Mouse (Mus musculus) urinary bladder, adult 18-20 months (tissue): ENCODE measurements at regions not wholly inside any gene's neighbourhood (a gene's known extent, or its start where the extent isn't known, plus 50 kb on each side); places are given as distances from the start of the nearest gene placed in this dataset.

ENCODE experiments used
- DNase-seq, 2 experiments: peaks; one replicate each; pipeline ENCODE4 v3.0.0; 2022; ENCODE audit warnings: low spot score in 2 of 2, mixed read lengths in 2 of 2

DNA sequence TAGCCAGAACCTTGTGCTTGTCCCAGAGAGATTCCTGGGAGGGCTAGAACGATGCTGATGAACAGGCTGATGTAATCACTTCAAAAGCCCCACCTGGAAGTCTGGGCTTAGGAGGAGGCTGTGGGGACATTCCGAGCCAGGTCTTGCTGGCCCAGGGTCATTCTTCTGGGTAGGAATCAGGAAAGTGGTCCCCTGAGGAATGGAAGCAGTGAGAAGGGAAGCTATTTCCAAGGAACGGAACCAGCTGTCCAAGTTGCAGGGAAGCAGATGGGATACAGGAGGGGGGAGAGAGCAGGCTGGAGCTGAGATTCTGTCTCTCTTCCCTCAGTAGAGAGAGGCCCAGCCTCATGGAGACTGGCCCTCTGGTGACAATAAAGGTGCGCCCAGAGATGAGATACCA, 243.9 kb downstream of the Tcf7l2 start:
- DNase-seq, result no peak

- DNase-seq, result no peak
These were observed 250.4 kb downstream of the Tcf7l2 start for GRCm38 (mm10) chr19:55991791-55992726.

DNA sequence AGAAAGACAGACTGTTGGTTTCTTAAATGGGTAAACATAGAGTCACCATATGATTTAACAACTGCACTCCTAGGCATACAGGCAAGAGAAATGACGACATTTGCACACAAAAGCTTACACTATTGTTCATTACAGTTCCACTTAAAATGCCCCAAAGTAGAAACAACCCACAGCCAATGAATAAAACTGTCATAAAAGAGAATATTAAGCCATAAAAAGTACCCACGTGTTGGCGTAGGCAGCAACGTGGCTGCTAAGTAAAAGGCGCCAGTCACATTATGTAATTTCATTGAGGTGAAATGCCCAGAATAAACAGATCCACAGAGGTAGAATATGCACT, 251.1 kb downstream of the Tcf7l2 start:
- no peak for DNase-seq

DNA sequence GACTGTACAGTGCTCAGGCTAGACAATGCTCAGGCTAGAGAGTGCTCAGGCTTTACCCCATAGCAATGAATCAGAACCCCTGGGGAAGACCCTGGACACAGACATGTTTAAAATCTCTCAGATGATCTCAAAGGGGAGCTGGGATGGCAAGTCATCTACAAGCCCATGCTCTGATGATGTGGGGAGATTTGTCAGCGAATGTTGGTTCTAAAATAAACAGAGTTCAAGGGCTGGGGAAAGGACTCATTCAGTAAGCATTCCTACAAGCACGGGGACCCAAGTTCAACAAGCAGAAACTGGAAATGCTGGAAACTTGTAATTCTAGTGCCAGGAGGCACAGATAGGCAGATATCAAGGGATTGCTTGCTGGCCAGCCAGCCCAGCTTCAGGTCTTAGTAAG, 254.1 kb downstream of the Tcf7l2 start:
- DNase-seq, result no peak

- no peak for DNase-seq
These were observed 257.0 kb downstream of the Tcf7l2 start for GRCm38 (mm10) chr19:55998454-55999180.

DNA sequence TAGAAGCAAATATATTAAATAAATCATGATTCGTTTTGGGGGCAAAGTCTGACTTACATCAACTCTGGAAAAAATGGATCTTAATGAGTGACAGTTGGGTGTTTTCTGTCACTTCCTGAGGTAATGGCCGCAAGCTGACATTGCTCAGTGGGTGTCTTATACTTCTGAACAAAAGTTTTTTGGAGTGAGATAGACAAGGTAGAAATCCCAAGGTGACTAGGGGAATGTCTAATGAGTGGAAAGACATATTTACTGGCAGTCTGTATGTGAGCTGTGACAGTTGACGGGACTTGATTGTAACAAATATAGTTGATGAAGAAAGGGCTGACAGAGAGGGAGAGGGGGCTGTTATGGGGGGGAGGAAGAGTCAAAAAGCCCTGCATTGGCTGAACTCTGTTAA, 257.8 kb downstream of the Tcf7l2 start:
- no peak for DNase-seq

- no peak for DNase-seq
These were observed 259.8 kb downstream of the Tcf7l2 start for GRCm38 (mm10) chr19:56001428-56001827.

DNA sequence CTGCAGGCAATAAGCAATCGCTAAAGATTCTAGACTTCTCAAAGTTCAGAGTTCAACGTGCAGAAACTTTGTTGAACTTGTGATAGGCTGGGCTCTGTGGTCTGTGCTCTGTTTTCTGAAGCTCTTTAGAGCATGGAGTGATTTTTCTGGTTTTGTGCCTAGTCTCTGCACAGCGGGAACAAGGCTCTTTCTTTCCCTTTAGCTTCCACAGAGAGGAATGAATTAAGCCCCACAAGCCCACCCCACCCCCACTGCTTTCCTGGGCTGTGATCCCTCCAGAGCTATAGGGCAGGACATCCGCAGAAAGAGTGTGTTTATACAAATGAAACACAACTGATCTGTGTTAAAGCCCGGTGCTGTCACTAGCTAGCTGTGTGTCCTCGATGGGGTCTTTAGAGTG, 264.3 kb downstream of the Tcf7l2 start:
- DNase-seq, result no peak

- no peak for DNase-seq
These were observed 265.8 kb downstream of the Tcf7l2 start for GRCm38 (mm10) chr19:56007433-56007832.

- no peak for DNase-seq
These were observed 269.1 kb downstream of the Tcf7l2 start for GRCm38 (mm10) chr19:56010766-56011165.

- DNase-seq, result no peak
These were observed 269.7 kb downstream of the Tcf7l2 start for GRCm38 (mm10) chr19:56011292-56011691.

DNA sequence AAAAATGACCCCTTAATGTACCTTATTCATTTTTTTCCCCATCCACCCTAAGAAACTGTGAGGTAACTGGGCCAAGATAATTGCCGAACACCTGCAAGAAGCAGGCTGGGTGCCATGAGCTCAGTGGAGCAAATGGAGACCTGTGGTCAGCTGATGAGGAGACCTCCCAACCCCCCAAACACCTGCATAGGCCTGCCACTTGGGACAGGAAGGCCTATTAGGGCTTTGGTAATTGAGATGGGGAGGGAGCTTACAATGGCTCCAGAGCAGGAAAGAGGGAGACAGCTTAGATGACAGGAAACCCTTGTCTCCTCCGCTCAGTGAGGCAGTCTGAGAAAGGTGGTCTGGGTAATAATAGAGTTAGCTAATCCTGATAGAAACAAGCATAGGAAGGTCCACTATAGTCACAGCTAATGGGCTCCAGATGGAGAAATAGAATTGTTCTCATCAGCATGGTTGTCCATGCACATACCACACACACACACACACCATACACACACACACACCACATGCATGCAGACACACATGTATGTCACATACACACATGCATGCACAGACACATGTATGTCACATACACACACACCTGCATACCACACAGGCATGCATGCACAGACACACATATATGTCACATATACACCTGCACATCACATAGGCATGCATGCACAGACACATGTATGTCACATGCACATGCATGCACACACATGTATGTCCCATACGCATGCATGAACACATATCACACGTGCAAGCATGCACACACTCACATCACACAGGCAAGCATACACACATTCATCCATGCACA, 270.2 kb upstream of the Habp2 start:
- DNase-seq, result no peak

DNA sequence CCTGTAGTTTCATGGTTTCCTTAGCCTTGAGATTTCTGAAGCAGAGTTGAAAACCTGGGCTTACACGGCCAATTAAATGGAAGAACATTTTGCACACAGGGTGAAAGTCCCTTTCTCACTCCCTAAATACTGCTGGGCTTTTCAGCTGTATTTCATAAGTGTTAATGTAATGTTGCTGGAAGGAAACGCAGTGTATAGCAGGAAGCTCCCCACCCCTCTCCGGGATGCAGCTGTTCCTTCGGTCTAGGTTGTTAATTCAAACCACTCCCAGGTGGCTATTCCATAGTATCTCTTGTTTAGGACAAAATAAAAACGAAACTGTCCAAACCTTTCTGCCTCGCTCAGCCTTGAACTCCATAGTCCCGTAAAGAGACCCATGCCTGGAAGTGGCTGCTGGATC, 269.4 kb upstream of the Habp2 start:
- no peak for DNase-seq

DNA sequence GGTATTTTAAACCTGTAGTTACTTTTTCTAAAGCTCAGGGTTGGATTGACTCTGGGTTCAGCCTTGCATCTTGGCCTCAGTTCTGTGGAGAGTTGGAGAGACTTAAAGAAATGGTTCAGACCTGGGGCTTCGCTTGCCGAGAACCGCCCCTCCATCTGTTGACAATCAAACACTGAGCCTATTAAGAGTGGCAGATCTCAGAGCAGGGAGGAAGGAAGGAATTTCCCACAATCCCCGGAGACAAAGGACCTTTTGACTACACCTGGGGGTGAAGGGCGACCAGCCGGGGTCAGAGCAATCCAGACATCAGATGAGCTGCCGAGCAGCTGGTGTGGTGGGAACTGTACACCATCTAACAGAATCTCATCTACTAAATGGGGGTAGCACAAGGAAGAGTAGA, 267.8 kb upstream of the Habp2 start:
- DNase-seq, result no peak

- DNase-seq, result no peak
These were observed 264.6 kb upstream of the Habp2 start for GRCm38 (mm10) chr19:56022348-56022747.

DNA sequence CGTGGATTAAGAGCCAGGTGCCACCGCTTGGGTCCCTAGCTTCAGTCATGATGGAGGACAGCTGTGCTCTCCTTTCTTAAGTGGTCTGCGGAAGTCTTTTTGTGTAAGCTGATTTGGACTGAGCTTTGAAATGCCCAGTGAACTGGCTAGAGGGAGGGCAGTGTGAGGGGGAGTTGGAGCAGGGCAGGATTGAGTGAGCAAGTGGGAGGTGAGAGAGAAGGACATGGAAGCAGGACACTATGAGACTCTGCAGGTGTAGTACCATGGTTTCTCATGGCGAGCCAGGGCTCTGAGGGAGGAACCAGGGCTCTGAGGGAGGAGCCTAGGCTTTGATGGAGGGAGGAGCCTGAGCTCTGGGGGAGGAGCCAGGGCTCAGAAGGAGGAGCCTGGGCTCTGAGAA, 262.3 kb upstream of the Habp2 start:
- DNase-seq, result no peak

DNA sequence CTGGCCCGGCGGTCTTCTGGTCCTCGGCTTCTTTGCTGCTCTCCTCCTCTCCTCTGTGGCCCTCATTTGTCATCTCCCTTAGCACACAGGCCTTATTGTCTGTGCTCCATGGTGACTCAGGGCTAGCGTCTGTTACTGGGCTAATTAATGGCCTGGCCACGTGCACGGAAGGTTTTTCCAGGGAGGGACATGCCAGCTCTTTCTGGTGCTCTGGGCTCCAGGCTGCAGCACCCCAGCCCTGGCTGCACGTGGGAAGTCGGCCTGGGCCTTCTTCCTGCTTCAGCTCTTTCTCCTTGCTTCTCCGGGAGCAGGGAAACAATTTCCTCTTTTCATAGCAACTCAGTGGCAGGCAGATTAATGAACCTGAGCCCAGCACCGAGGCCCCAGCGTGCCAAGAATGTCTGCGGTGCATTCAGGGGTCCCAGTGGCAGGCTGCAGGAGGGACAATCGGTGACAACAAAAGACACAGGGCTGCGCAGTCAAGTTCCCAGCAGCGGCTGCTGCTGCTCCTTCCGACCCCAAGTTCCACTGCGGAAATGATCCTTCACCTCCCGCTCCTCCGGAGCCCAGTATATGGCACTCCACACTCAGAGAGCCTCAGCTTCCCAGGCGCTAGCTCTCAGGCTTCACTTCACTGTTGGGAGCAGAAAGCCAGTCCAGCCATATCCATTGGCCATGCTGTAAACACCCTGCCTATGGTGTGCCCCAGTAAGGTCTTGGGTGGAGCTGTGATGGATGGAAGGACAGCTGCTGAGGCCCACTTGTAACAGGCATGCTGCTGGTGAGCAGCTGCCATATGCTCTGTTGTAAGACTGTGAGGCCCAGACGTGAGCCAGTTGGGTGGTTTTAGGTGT, 257.3 kb upstream of the Habp2 start:
- no peak for DNase-seq

DNA sequence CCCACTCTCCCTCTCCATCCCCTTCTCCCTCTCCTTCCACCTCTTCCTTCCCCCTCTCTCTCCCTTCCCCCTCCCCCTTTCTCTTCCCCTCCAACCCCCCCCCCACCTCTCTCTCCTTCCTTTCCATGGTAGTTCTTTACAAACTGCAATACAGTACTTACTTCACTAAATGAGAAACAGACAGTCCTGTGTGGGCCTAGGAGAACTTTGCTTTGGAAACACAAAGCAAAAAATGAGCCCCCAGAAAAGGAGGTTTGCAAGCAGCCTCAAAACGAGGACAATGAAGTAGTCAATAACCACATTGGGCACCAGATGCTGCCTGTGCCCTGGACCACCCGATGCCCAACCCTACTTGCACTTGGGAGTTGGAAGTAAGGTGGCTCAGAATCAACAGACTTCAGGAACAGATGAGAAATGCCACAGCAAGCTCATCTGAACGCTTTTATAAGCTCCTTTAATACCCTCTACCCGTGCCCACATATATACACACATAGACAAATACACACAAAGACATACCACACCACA, 256.5 kb upstream of the Habp2 start:
- DNase-seq, result no peak

- no peak for DNase-seq
These were observed 252.4 kb upstream of the Habp2 start for GRCm38 (mm10) chr19:56034552-56034951.

DNA sequence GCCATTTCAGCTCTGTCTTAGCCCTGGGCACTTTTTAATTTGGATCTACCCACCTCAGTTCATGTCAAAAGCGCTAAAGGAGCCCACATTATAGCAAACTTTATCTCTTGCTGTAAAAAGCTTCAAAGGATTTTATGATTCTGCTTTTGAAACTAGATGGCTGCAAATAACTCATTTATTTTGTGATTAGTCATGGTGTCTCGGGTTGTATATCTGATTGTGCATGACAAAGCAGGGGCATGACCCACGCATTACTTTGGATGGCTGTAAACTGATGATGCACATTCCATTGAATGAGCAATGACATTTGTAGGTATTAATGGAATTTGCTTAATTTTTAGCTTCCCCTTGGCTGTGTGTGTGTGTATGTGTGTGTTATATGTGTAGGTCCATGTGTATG, 249.4 kb upstream of the Habp2 start:
- no peak for DNase-seq
